Comparison of ENCODE assay signal across 8 mouse cellular contexts in the genomic region with DNA sequence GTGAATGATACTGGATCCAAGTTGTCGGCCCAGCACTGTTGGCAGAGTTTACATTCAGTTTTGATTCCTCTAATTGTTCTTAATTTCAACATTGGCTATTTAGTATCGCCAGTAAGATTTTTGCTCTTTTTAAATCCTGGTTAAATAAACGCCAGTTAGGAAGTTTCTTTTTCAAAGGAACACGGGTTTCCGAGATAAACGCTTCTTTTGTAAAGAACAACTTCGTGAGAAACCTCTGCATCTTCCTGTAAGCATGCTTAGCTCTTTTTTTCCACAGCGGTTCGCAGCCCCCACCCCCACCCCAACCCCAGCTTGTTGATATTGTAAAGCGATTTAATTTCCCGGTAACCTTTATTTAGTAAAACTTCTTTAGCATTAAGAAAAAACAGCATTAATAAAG. TPM values are rescaled to one million over a fixed set of nuclear protein-coding genes. Genes with fewer than 3 reads are reported as not detected.
DNase-seq lines count a peak whose midpoint lies in the region; ATAC-seq lines count a peak whose summit lies in the region.

No protein-coding gene starts in this region.

- WGBS in heart, embryonic 10.5 days: 4% methylated on average over 11 of the region's 11 CpGs
- WGBS in liver, embryonic 13.5 days (ENCODE audit: insufficient replicate concordance): 7% methylated on average over 11 of the region's 11 CpGs

- peak overlapping the region; percentile 93 for H3K4me3 ChIP-seq in heart, embryonic 10.5 days
- H3K4me3 ChIP-seq in liver, embryonic 13.5 days (replicated peaks): no peak overlapping the region

- intact Hi-C loops in heart, postnatal 10 days (cut with DNase I): no loop called here

- no peak for DNase-seq in heart, embryonic 10.5 days (ENCODE audit: low spot score)
- no peak for DNase-seq in heart, postnatal 10 days
- peak; percentile 24 for DNase-seq in retina, embryonic 14.5 days (ENCODE audit: low spot score)
- no peak for DNase-seq in retina, postnatal 1 day
- DNase-seq in liver, embryonic 13.5 days: no peak
- no peak for DNase-seq in adrenal gland, postnatal 4 days (ENCODE audit: low spot score in 2 of 2)
- DNase-seq in urinary bladder, adult 2 months (ENCODE audit: low spot score): no peak
- DNase-seq in right cerebral cortex, adult 18-20 months: no peak

- no peaks in the 10 kb centered on the region for H3K9me3 ChIP-seq in heart, embryonic 10.5 days
- no peaks in the 10 kb centered on the region for H3K9me3 ChIP-seq in liver, embryonic 13.5 days (replicated peaks)

- H3K4me1 ChIP-seq in heart, embryonic 10.5 days: peaks cover 25% of the 10 kb centered on the region
- H3K4me1 ChIP-seq in liver, embryonic 13.5 days (replicated peaks): peaks cover 4% of the 10 kb centered on the region; the same call in 1 of the 2 replicates

- ATAC-seq in liver, embryonic 13.5 days (ENCODE audit: low read depth): no peak

- no peaks in the 10 kb centered on the region for H3K27me3 ChIP-seq in heart, embryonic 10.5 days (ENCODE audit: insufficient read depth, poor library complexity, severe bottlenecking)
- peaks cover 99% of the 10 kb centered on the region for H3K27me3 ChIP-seq in liver, embryonic 13.5 days

- H3K4me2 ChIP-seq in liver, embryonic 13.5 days: peak overlapping the region; percentile 64

- no peak overlapping the region for H3K9ac ChIP-seq in liver, embryonic 13.5 days

- H3K27ac ChIP-seq in heart, embryonic 10.5 days: peak overlapping the region; percentile 99
- H3K27ac ChIP-seq in liver, embryonic 13.5 days: no peak overlapping the region

- no peaks in the 10 kb centered on the region for H3K36me3 ChIP-seq in heart, embryonic 10.5 days
- no peaks in the 10 kb centered on the region for H3K36me3 ChIP-seq in liver, embryonic 13.5 days

RNA-seq across cellular contexts. Expression of a gene that starts 2.8 kb away (rescaled TPM):
- 45.2 and 62.7 TPM in 2 replicates for polyA plus RNA-seq in heart, embryonic 10.5 days (2016; fragmentation: Nextera tagmentation; extraction: Ambion mirVana)
- 10 to 100 TPM; 22.4 to 27.5 TPM for total RNA-seq in heart, postnatal 10 days (2021)
- polyA plus RNA-seq in liver, embryonic 13.5 days (2015; fragmentation: Nextera tagmentation; extraction: Ambion mirVana): 2.1 and 2.6 TPM in 2 replicates
- total RNA-seq in adrenal gland, postnatal 4 days (2021): 100 to 1,000 TPM; 159 to 160 TPM
- 40.7 and 60.6 TPM in 2 replicates for polyA plus RNA-seq in urinary bladder, adult 2 months (2012; rRNA removed)

Comparison
In these comparisons a context has a peak if more than half of its experiments do, and no peak if none do; other contexts are left out.
1. RNA of a gene that starts 2.8 kb away (polyA plus RNA-seq): 45.2 to 62.7 TPM in heart, embryonic 10.5 days and 40.7 to 60.6 TPM in urinary bladder, adult 2 months; 2.1 to 2.6 TPM in liver, embryonic 13.5 days; every median in the first group is over 10 times any median in the second.